24 mouse cellular contexts compared by ENCODE assay signal in genomic region chr10:76816930-76817329, GRCm38 (mm10).
"Had no signal": no experiment of that assay in that cellular context is flagged by ENCODE, and none has a peak within 500 bp of the region (broad histone marks: within the 10 kb centered on the region; RNA-seq: fewer than 3 reads in every experiment).

No protein-coding gene starts in this region.

- DNase-seq: gastrocnemius, adult 2 months; gastrocnemius, postnatal 10 days; gastrocnemius, postnatal 25 days; heart, postnatal 10 days; heart, postnatal 4 days; kidney, adult 18-20 months; kidney, adult 8-10 months; kidney, postnatal 10 days; kidney, postnatal 36 days; layer of hippocampus, adult 9-11 months; layer of hippocampus, postnatal 36 days; left cerebral cortex, postnatal 4 days had no signal

- H3K27ac ChIP-seq: gastrocnemius, adult 2 months; heart, embryonic 10.5 days; hindbrain, embryonic 12.5 days; hindbrain, embryonic 14.5 days; intestine, embryonic 15.5 days; limb, embryonic 13.5 days; limb, embryonic 15.5 days; liver, embryonic 12.5 days; liver, embryonic 14.5 days had no signal

- ATAC-seq: inflammation-experienced regulatory T-cells, adult 6 months; intestine, embryonic 15.5 days; intestine, postnatal 0 days; liver, embryonic 12.5 days had no signal

- H3K27me3 ChIP-seq: heart, embryonic 12.5 days; hindbrain, embryonic 12.5 days; intestine, embryonic 15.5 days; limb, embryonic 13.5 days; limb, embryonic 15.5 days; liver, embryonic 12.5 days had no signal

- H3K4me3 ChIP-seq: gastrocnemius, adult 2 months; heart, embryonic 10.5 days; heart, embryonic 12.5 days; hindbrain, embryonic 10.5 days; hindbrain, embryonic 12.5 days; intestine, embryonic 15.5 days; limb, embryonic 13.5 days; limb, embryonic 15.5 days; liver, embryonic 12.5 days had no signal

- H3K4me1 ChIP-seq: intestine, embryonic 15.5 days; limb, embryonic 15.5 days; liver, embryonic 12.5 days had no signal
